Mouse (Mus musculus) left cerebral cortex, postnatal 36 days (tissue): ENCODE measurements around the gene Anxa9. TPM values are rescaled to one million over a fixed set of nuclear protein-coding genes. Genes with fewer than 3 reads are reported as not detected.

ENCODE experiments used
- DNase-seq, 2 experiments: peaks; one replicate each; pipeline ENCODE4 v3.0.0; 2021 to 2022; ENCODE audit warnings: low spot score in 2 of 2, mixed read lengths in 1 of 2
- intact Hi-C: fragments of 180-260 bp; cut with DNase I; formaldehyde crosslinking; loops from one replicate; pipeline ENCODE4 v1.15.1; 2025
- total RNA-seq, 2 experiments: library from RNA; stranded (reverse); gene quantifications; 2 replicates each; pipeline ENCODE4 v1.2.3; 2021

Gene Anxa9
- total RNA-seq, 2 experiments from 2014 or later: 1.1 TPM

GRCm38 (mm10) chr3:95264724-95265123 lies 42.3 kb downstream of the Anxa9 start:
- no peak for DNase-seq

GRCm38 (mm10) chr3:95263089-95263739 lies 43.8 kb downstream of the Anxa9 start:
- DNase-seq: peak; percentile 29 to 59
- intact Hi-C loops: loop anchor here (1.0 to 5.0 kb wide), 2 partner anchors 46 to 121 kb away; partner anchors contain the start of genes Gabpb2 and Tnfaip8l2

More at GRCm38 (mm10) chr3:95264724-95265123, 42.3 kb downstream of the Anxa9 start:
- intact Hi-C loops: loop anchor here (5.0 kb wide), 1 partner anchor 122 kb away; the partner anchor contains the start of gene Tnfaip8l2

GRCm38 (mm10) chr3:95261975-95262374 lies 45.0 kb downstream of the Anxa9 start:
- intact Hi-C loops: loop anchor here (5.0 kb wide), 1 partner anchor 120 kb away; the partner anchor contains the start of gene Tnfaip8l2

GRCm38 (mm10) chr3:95256931-95257330 lies 50.0 kb downstream of the Anxa9 start:
- no peak for DNase-seq
- intact Hi-C loops: no loop called here

More at GRCm38 (mm10) chr3:95261975-95262374, 45.0 kb downstream of the Anxa9 start:
- DNase-seq: no peak

GRCm38 (mm10) chr3:95250783-95251424 lies 56.1 kb downstream of the Anxa9 start, which contains the start of gene Bnipl:
Bnipl (minus strand) TSS chr3:95251193.
- no peak for DNase-seq
- intact Hi-C loops: no loop called here

GRCm38 (mm10) chr3:95250361-95250760 lies 56.6 kb downstream of the Anxa9 start:
- intact Hi-C loops: no loop called here
- no peak for DNase-seq

- no peak for DNase-seq
- intact Hi-C loops: no loop called here
Measured at GRCm38 (mm10) chr3:95247660-95248336, 59.2 kb downstream of the Anxa9 start.

- intact Hi-C loops: no loop called here
- DNase-seq: peak; percentile 35 to 43
Measured at GRCm38 (mm10) chr3:95246465-95247231, 60.3 kb downstream of the Anxa9 start.

Other genes with a start within 250 kb of the Anxa9 start
- 10 to 100 TPM; 51.7 to 56.3 TPM for gene Pip5k1a, start 200.2 kb downstream of the Anxa9 start, total RNA-seq
- 10 to 100 TPM; 39.7 to 46.7 TPM for gene Vps72, start 196.2 kb downstream of the Anxa9 start, total RNA-seq
- under 1 TPM in 1 of 2 experiments, not detected in 1; 0.88 TPM for gene Tmod4, start 182.7 kb downstream of the Anxa9 start, total RNA-seq
- 10 to 100 TPM; 46.1 to 46.4 TPM for gene Scnm1, start 173.2 kb downstream of the Anxa9 start, total RNA-seq
- 10 to 100 TPM; 16.3 to 18.4 TPM for gene Lysmd1, start 173.1 kb downstream of the Anxa9 start, total RNA-seq
- 1 to 10 TPM; 2.5 TPM for gene Tnfaip8l2, start 164.8 kb downstream of the Anxa9 start, total RNA-seq
- 10 to 100 TPM; 20.2 to 21.0 TPM for gene Sema6c, start 146.7 kb downstream of the Anxa9 start, total RNA-seq
- gene Gabpb2, start 89.3 kb downstream of the Anxa9 start, total RNA-seq: 10 to 100 TPM in 1 of 2 experiments, 1 to 10 TPM in 1; 6.3 to 13.4 TPM
- gene Cdc42se1, start 78.4 kb downstream of the Anxa9 start, total RNA-seq: 10 to 100 TPM; 64.4 to 68.0 TPM
- 100 to 1,000 TPM; 292 to 336 TPM for gene Mllt11, start 75.0 kb downstream of the Anxa9 start, total RNA-seq
- under 1 TPM; 0.20 to 0.27 TPM for gene Gm128, start 65.6 kb downstream of the Anxa9 start, total RNA-seq
- gene Bnipl, start 56.0 kb downstream of the Anxa9 start, total RNA-seq: under 1 TPM; 0.39 to 0.86 TPM
- 10 to 100 TPM; 21.6 to 22.9 TPM for gene Mindy1, start 25.8 kb downstream of the Anxa9 start, total RNA-seq
- 10 to 100 TPM; 24.9 to 27.0 TPM for gene Prune1, start 25.1 kb downstream of the Anxa9 start, total RNA-seq
- 10 to 100 TPM; 49.2 to 53.5 TPM for gene Cers2, start 7.6 kb upstream of the Anxa9 start, total RNA-seq
- gene Setdb1, start 50.0 kb upstream of the Anxa9 start, total RNA-seq: 10 to 100 TPM; 29.4 to 40.0 TPM
- not detected for gene 4930558C23Rik, start 95.7 kb upstream of the Anxa9 start, total RNA-seq
- gene Arnt, start 127.2 kb upstream of the Anxa9 start, total RNA-seq: 10 to 100 TPM; 27.4 to 46.1 TPM
- gene Ctsk, start 192.1 kb upstream of the Anxa9 start, total RNA-seq: 1 to 10 TPM; 4.8 to 6.9 TPM
- gene Ctss, start 219.6 kb upstream of the Anxa9 start, total RNA-seq: 10 to 100 TPM; 55.6 to 57.8 TPM